Mouse (Mus musculus): ENCODE measurements around the gene Magel2.
A peak's percentile ranks its signal among the peaks of the same experiment; 100 is the strongest.

Magel2 gene

DNA sequence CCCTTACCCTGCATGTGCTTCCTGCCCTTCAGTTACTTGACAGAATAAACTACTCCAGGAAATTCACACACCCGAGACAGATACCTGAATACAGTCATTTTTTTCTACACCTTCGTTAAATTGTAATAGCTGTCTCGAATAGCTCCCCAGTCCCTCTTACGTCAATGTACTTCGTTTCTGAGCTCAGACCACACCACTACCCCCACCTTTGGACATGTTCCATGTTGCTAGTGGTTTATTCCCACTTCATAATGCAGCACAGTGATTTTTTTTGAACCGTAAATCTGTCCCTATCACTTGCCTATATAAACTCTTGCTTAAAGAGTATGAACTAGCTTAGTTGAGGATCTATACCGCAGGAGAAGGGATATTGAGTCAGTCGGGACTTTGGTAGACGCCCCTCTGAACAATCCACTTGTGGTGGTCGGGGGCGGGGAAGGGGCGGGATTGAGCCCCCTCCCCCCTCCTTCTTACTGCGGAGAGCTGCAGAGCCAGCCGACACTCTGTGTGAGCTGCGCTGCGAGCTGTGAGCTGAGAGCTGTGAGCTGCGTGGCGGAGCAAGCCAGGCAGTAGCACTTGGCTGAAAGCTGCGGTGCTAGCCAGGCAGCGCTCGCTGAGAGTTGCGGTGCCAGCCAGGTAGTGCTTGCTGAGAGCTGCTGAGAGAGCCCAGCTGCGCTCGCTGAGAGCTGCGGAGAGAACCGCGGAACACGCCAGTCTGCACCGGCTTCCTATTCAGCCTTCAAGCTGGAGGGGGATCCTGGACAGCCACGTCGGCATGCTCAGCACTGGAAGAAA, at the start of gene Magel2:
TSS of gene Magel2 (plus strand) at position 501 of the 795 bp plus-strand sequence.
- DNase-seq (ENCODE audit: low read depth, low spot score) = no peak

DNA sequence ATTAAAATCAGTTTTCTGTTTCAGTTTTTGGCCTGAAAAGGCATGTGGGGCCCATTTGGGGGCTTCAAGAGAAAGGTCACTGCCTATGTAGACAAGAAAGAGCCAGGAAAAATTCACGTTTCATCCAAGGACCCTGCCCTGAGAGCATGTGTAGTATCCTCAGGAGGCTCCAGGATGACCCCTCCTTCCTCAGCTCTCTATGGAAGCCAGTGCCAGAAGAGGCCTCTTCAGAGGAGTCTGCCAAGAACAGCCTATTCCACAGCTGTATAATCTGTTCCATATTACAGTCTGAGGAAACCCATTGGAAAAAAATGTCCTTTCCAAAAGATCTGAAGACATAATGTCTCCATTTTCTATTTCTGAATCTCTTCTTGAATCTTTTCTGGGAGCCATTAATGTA, 31.4 kb upstream of the Magel2 start:
- DNase-seq (ENCODE audit: low read depth, low spot score) = no peak

- no peak for DNase-seq (ENCODE audit: low read depth, low spot score)
Observed at GRCm38 (mm10) chr7:62346269-62346668, 30.5 kb upstream of the Magel2 start, which contains the start of gene Ndn. TSS of gene Ndn (plus strand) at chr7:62346569.

DNA sequence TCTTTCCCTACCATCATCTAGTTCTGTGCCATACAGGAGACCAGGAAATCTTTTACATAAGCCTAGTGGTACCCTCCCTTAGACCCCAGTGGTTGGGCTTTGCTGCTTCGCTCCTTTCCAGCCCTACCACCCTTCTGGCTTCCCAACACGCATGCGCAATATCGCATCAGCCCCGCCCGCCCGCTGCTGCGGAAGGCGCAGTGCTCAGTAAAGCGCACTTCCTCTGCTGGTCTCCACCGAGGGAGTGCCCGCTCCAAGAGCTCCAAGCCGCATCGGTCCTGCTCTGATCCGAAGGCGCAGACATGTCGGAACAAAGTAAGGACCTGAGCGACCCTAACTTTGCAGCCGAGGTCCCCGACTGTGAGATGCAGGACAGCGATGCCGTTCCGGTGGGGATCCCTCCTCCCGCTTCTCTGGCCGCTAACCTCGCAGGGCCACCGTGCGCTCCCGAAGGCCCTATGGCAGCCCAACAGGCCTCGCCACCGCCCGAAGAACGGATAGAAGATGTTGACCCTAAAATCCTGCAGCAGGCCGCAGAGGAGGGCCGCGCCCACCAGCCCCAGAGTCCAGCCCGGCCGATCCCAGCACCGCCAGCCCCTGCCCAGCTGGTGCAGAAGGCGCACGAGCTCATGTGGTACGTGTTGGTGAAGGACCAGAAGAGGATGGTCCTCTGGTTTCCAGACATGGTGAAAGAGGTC, 28.6 kb upstream of the Magel2 start:
- no peak for DNase-seq (ENCODE audit: low read depth, low spot score)

GRCm38 (mm10) chr7:62348804-62349190, 28.0 kb upstream of the Magel2 start:
- DNase-seq (ENCODE audit: low read depth, low spot score) = no peak

- DNase-seq (ENCODE audit: low read depth, low spot score) = no peak
Observed at GRCm38 (mm10) chr7:62351266-62351665, 25.5 kb upstream of the Magel2 start.

DNA sequence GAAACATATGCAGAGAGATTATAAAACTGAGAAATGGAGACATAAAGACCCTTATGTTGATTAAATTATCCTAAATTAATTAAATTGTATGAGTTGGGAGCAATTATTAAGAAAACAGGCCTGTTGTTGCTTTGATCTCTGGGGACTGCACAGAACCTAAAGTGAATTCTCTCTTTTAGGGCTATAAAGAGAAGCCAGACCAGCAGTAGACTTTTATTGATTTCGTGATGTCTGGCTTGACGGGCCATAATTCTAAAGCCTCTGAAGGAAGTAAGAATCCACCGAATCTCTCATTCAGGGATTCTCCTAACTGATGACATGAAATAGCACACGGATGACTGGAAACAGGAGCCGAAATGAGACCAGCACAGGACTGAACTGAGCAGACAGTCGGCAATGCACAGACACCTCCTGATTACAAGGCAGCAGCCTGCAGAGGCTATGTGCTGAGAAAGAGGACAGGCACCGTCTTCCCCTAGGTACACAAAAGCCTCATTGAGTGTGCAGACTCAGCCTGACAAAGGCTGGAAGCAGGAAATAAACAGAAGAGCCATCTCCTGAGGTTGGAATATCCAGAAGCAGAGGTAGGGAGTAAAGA, 11.7 kb upstream of the Magel2 start:
- DNase-seq (ENCODE audit: low read depth, low spot score) = no peak

GRCm38 (mm10) chr7:62366730-62367129, 10.1 kb upstream of the Magel2 start:
- DNase-seq (ENCODE audit: low read depth, low spot score) = no peak

DNA sequence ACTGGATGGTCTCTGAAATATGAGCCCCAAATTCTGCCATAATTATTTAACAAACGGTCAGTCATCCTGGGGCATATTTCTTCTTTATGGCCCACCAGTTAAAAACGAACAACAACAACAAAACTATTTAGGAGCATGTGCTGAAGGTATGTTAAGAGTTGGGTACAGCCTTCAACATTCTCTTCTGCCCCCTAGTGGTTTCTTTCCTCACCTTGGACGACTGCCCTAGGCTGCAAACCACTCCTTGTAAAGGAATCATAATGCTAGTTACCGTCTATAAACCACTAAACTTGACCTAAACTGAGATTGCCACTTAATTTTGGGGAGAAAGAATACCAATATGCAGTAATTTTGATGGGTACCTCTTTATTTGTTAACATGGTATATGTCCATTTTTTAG, 1.2 kb upstream of the Magel2 start:
- DNase-seq (ENCODE audit: low read depth, low spot score) = no peak

- DNase-seq (ENCODE audit: low read depth, low spot score) = no peak
Observed at GRCm38 (mm10) chr7:62377313-62377712, 503 bp downstream of the Magel2 start.

- no peak for DNase-seq (ENCODE audit: low read depth, low spot score)
Observed at GRCm38 (mm10) chr7:62378529-62378928, 1.7 kb downstream of the Magel2 start.

- DNase-seq (ENCODE audit: low read depth, low spot score) = no peak
Observed at GRCm38 (mm10) chr7:62382391-62382790, 5.6 kb downstream of the Magel2 start.

DNA sequence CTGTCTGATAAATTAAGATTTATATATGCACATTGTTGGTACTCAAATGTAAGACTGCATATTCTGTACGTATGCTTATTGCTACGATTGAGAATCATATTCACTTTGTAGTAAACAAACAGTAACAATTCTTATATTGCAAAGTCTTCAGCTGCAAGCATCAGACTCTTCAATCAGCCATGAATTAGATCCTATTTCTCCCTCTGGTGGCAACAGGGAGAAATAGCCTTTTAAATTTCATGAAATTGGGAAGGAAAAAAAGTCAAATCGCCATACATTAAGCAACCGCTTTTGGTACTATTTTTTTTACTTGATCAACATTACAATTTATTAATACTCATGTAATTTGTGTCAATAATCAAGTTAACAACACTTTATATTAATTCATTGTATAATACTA, 11.5 kb downstream of the Magel2 start:
- DNase-seq (ENCODE audit: low read depth, low spot score) = no peak

DNA sequence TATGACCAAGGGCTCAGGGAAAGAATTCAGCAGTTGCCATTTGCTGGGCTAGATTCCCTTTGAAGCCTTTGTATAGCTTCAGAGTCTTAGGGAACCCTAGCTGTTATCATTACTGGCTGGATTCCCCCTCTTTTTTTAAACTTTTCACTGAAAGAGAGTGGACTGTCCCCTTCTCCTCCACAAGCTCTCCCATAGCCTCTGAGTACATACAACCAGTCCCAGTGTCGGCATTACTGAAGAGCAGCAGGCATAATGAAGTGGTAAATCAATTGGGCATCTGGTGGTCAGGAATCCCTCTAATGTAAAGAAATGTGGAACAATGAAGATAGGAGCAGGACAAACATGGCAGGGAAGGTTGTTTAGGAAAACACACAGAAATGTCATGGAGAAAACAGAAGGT, 15.4 kb downstream of the Magel2 start:
- DNase-seq (ENCODE audit: low read depth, low spot score) = no peak

- no peak for DNase-seq (ENCODE audit: low read depth, low spot score)
Observed at GRCm38 (mm10) chr7:62406573-62407050, 29.8 kb downstream of the Magel2 start.

- no peak for DNase-seq (ENCODE audit: low read depth, low spot score)
Observed at GRCm38 (mm10) chr7:62407803-62408202, 31.0 kb downstream of the Magel2 start.

- DNase-seq (ENCODE audit: low read depth, low spot score) = no peak
Observed at GRCm38 (mm10) chr7:62415222-62415621, 38.4 kb downstream of the Magel2 start.

GRCm38 (mm10) chr7:62416173-62416572, 39.4 kb downstream of the Magel2 start:
- no peak for DNase-seq (ENCODE audit: low read depth, low spot score)

DNA sequence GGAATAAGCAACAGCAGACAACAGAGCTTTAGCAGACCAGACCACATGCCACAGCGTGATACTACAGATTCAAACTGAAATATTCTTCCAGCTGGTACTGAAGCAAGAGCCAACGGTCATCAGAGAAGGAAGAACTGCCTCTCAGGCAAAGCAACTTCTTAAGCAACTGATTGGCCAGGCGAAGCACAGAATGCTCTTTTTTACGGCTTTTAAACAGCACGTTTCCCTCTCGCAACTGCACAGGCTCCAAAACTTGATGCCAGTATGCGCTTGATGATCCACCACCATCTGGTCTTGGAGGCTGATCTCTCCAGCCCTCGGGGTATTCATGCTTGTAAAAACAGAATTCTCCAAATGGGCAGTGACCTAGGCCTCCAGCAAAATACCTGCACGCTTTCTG, 41.5 kb downstream of the Magel2 start:
- no peak for DNase-seq (ENCODE audit: low read depth, low spot score)

DNA sequence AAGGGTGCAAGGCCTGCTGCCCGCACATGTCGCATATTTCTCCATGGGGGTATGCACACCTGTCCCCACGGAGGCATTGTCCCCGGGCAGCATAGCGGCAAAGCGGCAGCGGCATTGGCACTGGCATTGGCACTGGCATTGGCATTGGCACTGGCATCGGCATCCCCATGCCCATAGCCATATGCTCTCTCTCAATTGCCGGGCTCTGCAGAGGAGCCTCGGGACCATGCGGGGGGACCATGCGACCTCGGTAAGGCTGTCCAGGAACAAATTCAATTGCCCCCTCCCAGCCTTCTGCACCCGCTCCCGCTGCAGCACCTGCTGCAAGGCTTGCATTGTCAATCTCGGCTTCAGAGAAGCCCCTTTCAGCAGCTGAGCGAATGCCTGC, 42.3 kb downstream of the Magel2 start:
- no peak for DNase-seq (ENCODE audit: low read depth, low spot score)

DNA sequence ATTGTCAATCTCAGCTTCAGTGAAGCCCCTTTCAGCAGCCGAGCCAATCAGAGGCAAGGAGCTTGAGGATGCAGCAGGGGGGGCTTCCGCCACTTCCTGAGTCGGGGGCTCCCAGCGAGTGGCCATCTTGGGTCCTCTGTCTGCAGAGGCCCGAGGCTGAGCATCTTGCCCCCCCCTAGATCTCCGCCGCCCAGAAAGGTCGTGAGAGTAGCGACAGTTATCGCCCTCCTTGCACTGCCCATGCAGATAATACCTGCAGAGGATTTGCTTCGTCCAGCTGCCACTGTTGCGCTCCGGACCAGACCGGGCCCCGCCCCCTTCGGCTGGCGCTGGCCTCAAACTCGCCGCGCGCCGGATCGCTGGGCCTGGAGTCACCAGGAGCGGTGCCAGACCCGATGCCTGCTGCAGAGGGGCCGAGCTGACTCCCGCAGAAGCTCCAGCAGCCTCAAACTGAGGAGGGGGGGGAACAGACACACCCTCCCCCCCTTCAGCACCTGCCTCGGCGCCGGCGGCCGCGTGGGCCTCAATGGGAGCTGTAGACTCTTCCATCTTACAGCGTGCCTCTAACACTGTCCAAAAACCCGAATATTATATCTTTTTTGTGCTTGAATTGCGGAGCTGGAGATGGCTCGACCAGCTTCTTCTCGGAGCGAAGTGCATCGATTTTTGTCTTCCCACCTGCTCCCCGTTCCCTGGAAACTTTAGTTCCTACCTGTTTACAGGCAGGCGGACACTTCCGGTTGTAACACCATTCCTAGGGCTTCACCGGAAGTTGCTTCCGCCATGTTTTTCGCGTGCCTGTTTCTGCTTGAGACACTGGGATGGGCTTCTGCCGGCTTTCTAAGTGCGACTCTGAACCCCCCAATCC, 42.9 kb downstream of the Magel2 start, which contains the start of gene Mkrn3:
TSS of gene Mkrn3 (minus strand) at position 647 of the 868 bp plus-strand sequence.
- DNase-seq (ENCODE audit: low read depth, low spot score) = peak; percentile 26
